Mouse (Mus musculus): ENCODE measurements at regions not wholly inside any gene's neighbourhood (a gene's known extent, or its start where the extent isn't known, plus 50 kb on each side); places are given as distances from the start of the nearest gene placed in this dataset.

GRCm38 (mm10) chr4:22892694-22893046 lies 404.5 kb upstream of the Pou3f2 start:
- ATAC-seq (ENCODE audit: low read depth), result peak; percentile 88
- 17% methylated on average over 4 of the region's 4 CpGs for WGBS

DNA sequence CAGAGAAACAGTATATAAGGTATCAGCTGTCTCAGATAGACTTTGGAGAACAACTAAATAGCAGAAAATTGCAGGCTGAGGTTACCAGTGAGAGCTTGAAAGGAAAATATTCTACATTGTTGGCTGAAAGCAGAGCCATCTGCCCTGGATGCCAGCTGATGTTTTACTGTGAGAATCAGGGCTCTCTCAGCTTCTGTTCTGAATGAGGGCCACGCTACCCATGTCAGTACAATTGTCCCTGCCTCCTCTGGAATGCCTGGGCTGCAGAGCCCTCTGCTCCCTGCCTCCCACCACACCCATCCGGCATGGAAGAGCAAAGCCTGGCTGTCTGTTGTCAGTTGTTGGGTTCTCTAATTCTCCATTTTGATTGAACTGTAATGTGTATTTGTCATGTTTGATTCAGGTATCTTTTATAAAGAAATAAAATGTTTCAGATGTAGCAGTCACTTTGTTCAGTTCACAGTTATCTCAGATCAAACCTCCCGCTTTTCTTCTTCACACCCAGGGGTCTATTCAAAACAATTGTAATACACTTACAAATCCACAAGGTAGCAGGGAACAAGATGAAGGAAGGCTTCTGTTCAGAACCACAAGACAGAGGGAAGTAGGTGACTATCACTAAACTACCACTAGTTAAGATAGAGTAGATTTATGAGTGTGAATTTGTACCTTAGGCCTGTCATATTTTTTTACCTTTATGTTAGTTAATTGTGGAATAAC lies 404.0 kb upstream of the Pou3f2 start:
- H3K27ac ChIP-seq (ENCODE audit: low read depth, low read length), result peak overlapping the region; percentile 25; the same call in 1 of the 2 replicates
- no peak overlapping the region for H3K9ac ChIP-seq (replicated peaks; ENCODE audit: low read depth, low read length)

More at GRCm38 (mm10) chr4:22892694-22893046, 404.5 kb upstream of the Pou3f2 start:
- Histone ChIP-seq H3K9me3 (ENCODE audit: control insufficient read depth, low read length) (no peaks in the 10 kb centered on the region), H3K4me1 (ENCODE audit: control insufficient read depth, insufficient read depth, low read length) (no peaks in the 10 kb centered on the region), H3K4me3 (ENCODE audit: low read depth, low read length) (no peak overlapping the region), H3K27ac (ENCODE audit: low read depth, low read length) (no peak overlapping the region), H3K4me2 (ENCODE audit: low read depth, low read length) (no peak overlapping the region), H3K27me3 (ENCODE audit: control insufficient read depth, insufficient read depth, low read length) (no peaks in the 10 kb centered on the region), H3K36me3 (ENCODE audit: control insufficient read depth, insufficient read depth, low read length) (no peaks in the 10 kb centered on the region), H3K9ac (replicated peaks; ENCODE audit: low read depth, low read length) (no peak overlapping the region)

GRCm38 (mm10) chr4:22880692-22881091 lies 392.5 kb upstream of the Pou3f2 start:
- 6% methylated on average over 7 of the region's 7 CpGs for WGBS
- Histone ChIP-seq H3K27me3 (ENCODE audit: control insufficient read depth, insufficient read depth, low read length) (no peaks in the 10 kb centered on the region), H3K4me2 (ENCODE audit: low read depth, low read length) (no peak overlapping the region), H3K4me1 (ENCODE audit: control insufficient read depth, insufficient read depth, low read length) (no peaks in the 10 kb centered on the region), H3K4me3 (ENCODE audit: low read depth, low read length) (no peak overlapping the region), H3K36me3 (ENCODE audit: control insufficient read depth, insufficient read depth, low read length) (no peaks in the 10 kb centered on the region), H3K9me3 (ENCODE audit: control insufficient read depth, low read length) (no peaks in the 10 kb centered on the region), H3K9ac (replicated peaks; ENCODE audit: low read depth, low read length) (no peak overlapping the region), H3K27ac (ENCODE audit: low read depth, low read length) (no peak overlapping the region)
- no peak for ATAC-seq (ENCODE audit: low read depth)

More for the DNA sequence above, 404.0 kb upstream of the Pou3f2 start:
- H3K9me3 ChIP-seq (ENCODE audit: control insufficient read depth, low read length), result no peaks in the 10 kb centered on the region
- peak; percentile 82 for ATAC-seq (ENCODE audit: low read depth)
- H3K36me3 ChIP-seq (ENCODE audit: control insufficient read depth, insufficient read depth, low read length), result no peaks in the 10 kb centered on the region
- no peak overlapping the region for H3K4me2 ChIP-seq (ENCODE audit: low read depth, low read length)
- no peak overlapping the region for H3K4me3 ChIP-seq (ENCODE audit: low read depth, low read length)
- H3K4me1 ChIP-seq (ENCODE audit: control insufficient read depth, insufficient read depth, low read length), result no peaks in the 10 kb centered on the region
- 25% methylated on average over 3 of the region's 3 CpGs for WGBS
- no peaks in the 10 kb centered on the region for H3K27me3 ChIP-seq (ENCODE audit: control insufficient read depth, insufficient read depth, low read length)

GRCm38 (mm10) chr4:22875392-22875791 lies 387.2 kb upstream of the Pou3f2 start:
- no peak for ATAC-seq (ENCODE audit: low read depth)
- no peaks in the 10 kb centered on the region for H3K9me3 ChIP-seq (ENCODE audit: control insufficient read depth, low read length)
- H3K4me3 ChIP-seq (ENCODE audit: low read depth, low read length), result no peak overlapping the region
- H3K9ac ChIP-seq (replicated peaks; ENCODE audit: low read depth, low read length), result no peak overlapping the region
- H3K4me2 ChIP-seq (ENCODE audit: low read depth, low read length), result no peak overlapping the region
- no peak overlapping the region for H3K27ac ChIP-seq (ENCODE audit: low read depth, low read length)
- H3K36me3 ChIP-seq (ENCODE audit: control insufficient read depth, insufficient read depth, low read length), result no peaks in the 10 kb centered on the region
- no peaks in the 10 kb centered on the region for H3K27me3 ChIP-seq (ENCODE audit: control insufficient read depth, insufficient read depth, low read length)
- H3K4me1 ChIP-seq (ENCODE audit: control insufficient read depth, insufficient read depth, low read length), result no peaks in the 10 kb centered on the region
- 48% methylated on average over 3 of the region's 3 CpGs for WGBS

GRCm38 (mm10) chr4:22836124-22836445 lies 347.9 kb upstream of the Pou3f2 start:
- Histone ChIP-seq H3K9ac (replicated peaks; ENCODE audit: low read depth, low read length) (no peak overlapping the region), H3K9me3 (ENCODE audit: control insufficient read depth, low read length) (no peaks in the 10 kb centered on the region), H3K4me3 (ENCODE audit: low read depth, low read length) (peak overlapping the region; percentile 9; the same call in 1 of the 2 replicates), H3K4me2 (ENCODE audit: low read depth, low read length) (peak overlapping the region; percentile 35), H3K27me3 (ENCODE audit: control insufficient read depth, insufficient read depth, low read length) (no peaks in the 10 kb centered on the region), H3K27ac (ENCODE audit: low read depth, low read length) (no peak overlapping the region), H3K4me1 (ENCODE audit: control insufficient read depth, insufficient read depth, low read length) (no peaks in the 10 kb centered on the region), H3K36me3 (ENCODE audit: control insufficient read depth, insufficient read depth, low read length) (no peaks in the 10 kb centered on the region)
- no peak; the same call in 1 of the 2 replicates for ATAC-seq (ENCODE audit: low read depth)
- WGBS, result 18% methylated on average over 7 of the region's 7 CpGs

- peak overlapping the region; percentile 9; the same call in 1 of the 2 replicates for H3K4me3 ChIP-seq (ENCODE audit: low read depth, low read length)
- no peaks in the 10 kb centered on the region for H3K36me3 ChIP-seq (ENCODE audit: control insufficient read depth, insufficient read depth, low read length)
- H3K9me3 ChIP-seq (ENCODE audit: control insufficient read depth, low read length), result no peaks in the 10 kb centered on the region
- peak overlapping the region; percentile 16; the same call in 1 of the 2 replicates for H3K27ac ChIP-seq (ENCODE audit: low read depth, low read length)
- peak; percentile 86 for ATAC-seq (ENCODE audit: low read depth)
- H3K4me1 ChIP-seq (ENCODE audit: control insufficient read depth, insufficient read depth, low read length), result no peaks in the 10 kb centered on the region
- 4% methylated on average over 9 of the region's 9 CpGs for WGBS
- no peak overlapping the region for H3K9ac ChIP-seq (replicated peaks; ENCODE audit: low read depth, low read length)
- no peaks in the 10 kb centered on the region for H3K27me3 ChIP-seq (ENCODE audit: control insufficient read depth, insufficient read depth, low read length)
- H3K4me2 ChIP-seq (ENCODE audit: low read depth, low read length), result peak overlapping the region; percentile 35
These were observed 347.4 kb upstream of the Pou3f2 start for GRCm38 (mm10) chr4:22835381-22836123.

- Histone ChIP-seq H3K9me3 (ENCODE audit: control insufficient read depth, low read length) (no peaks in the 10 kb centered on the region), H3K9ac (replicated peaks; ENCODE audit: low read depth, low read length) (no peak overlapping the region)
- WGBS, result 32% methylated on average over 1 of the region's 1 CpGs
These were observed 345.8 kb upstream of the Pou3f2 start for GRCm38 (mm10) chr4:22833851-22834440.

DNA sequence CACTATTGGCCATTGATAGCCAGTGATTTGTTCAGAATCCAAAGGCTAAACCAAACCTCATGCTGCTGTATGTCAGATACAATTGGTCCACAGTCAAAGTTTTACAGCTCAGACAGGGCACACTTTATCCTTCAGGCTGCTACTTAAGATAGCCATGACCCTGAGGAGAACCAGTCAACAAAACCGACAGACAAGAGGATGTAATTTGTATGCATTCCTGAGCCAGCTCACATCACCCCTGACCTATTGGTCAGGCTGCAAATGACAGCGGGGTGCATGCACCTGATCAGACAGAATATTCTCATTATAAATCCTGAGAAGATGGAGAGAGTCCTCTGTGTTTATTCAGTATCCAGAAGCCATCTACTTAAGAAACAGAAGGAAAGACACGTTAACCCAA lies 315.5 kb upstream of the Pou3f2 start:
- WGBS, result 12% methylated on average over 3 of the region's 3 CpGs
- Histone ChIP-seq H3K27ac (ENCODE audit: low read depth, low read length) (no peak overlapping the region), H3K4me1 (ENCODE audit: control insufficient read depth, insufficient read depth, low read length) (no peaks in the 10 kb centered on the region), H3K9ac (replicated peaks; ENCODE audit: low read depth, low read length) (no peak overlapping the region), H3K4me2 (ENCODE audit: low read depth, low read length) (no peak overlapping the region), H3K9me3 (ENCODE audit: control insufficient read depth, low read length) (no peaks in the 10 kb centered on the region), H3K4me3 (ENCODE audit: low read depth, low read length) (no peak overlapping the region), H3K27me3 (ENCODE audit: control insufficient read depth, insufficient read depth, low read length) (no peaks in the 10 kb centered on the region), H3K36me3 (ENCODE audit: control insufficient read depth, insufficient read depth, low read length) (no peaks in the 10 kb centered on the region)
- ATAC-seq (ENCODE audit: low read depth), result no peak

More at GRCm38 (mm10) chr4:22833851-22834440, 345.8 kb upstream of the Pou3f2 start:
- no peaks in the 10 kb centered on the region for H3K4me1 ChIP-seq (ENCODE audit: control insufficient read depth, insufficient read depth, low read length)
- ATAC-seq (ENCODE audit: low read depth), result no peak
- H3K36me3 ChIP-seq (ENCODE audit: control insufficient read depth, insufficient read depth, low read length), result no peaks in the 10 kb centered on the region
- H3K27ac ChIP-seq (ENCODE audit: low read depth, low read length), result no peak overlapping the region; the same call in 1 of the 2 replicates
- no peak overlapping the region for H3K4me3 ChIP-seq (ENCODE audit: low read depth, low read length)
- H3K27me3 ChIP-seq (ENCODE audit: control insufficient read depth, insufficient read depth, low read length), result no peaks in the 10 kb centered on the region
- no peak overlapping the region for H3K4me2 ChIP-seq (ENCODE audit: low read depth, low read length)

DNA sequence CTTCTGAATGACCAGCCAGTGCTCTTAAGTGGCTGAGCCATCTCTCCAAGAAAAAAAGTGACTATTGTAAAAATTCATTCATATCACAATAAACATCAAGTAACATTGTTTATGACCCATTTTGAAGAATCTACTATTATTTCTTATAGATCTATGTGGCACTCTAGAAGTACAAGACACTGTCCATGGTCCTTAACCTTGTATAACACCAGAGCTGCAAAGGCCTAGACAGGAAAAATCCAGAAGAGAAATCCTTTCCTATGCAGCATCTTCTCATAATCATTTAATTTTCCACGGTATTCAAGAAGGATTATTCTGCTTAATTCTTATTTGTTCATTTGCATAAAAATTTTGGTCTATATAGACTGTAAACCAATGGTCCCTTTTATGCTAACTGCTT lies 304.7 kb upstream of the Pou3f2 start:
- no peak for ATAC-seq (ENCODE audit: low read depth)
- H3K4me1 ChIP-seq (ENCODE audit: control insufficient read depth, insufficient read depth, low read length), result no peaks in the 10 kb centered on the region
- no peak overlapping the region for H3K4me2 ChIP-seq (ENCODE audit: low read depth, low read length)
- H3K9me3 ChIP-seq (ENCODE audit: control insufficient read depth, low read length), result no peaks in the 10 kb centered on the region
- H3K4me3 ChIP-seq (ENCODE audit: low read depth, low read length), result no peak overlapping the region
- H3K9ac ChIP-seq (replicated peaks; ENCODE audit: low read depth, low read length), result no peak overlapping the region
- no peak overlapping the region for H3K27ac ChIP-seq (ENCODE audit: low read depth, low read length)
- no peaks in the 10 kb centered on the region for H3K27me3 ChIP-seq (ENCODE audit: control insufficient read depth, insufficient read depth, low read length)
- no peaks in the 10 kb centered on the region for H3K36me3 ChIP-seq (ENCODE audit: control insufficient read depth, insufficient read depth, low read length)
- WGBS, result 84% methylated on average over 1 of the region's 1 CpGs
